Mouse (Mus musculus) adrenal gland, postnatal 4 days (tissue): ENCODE measurements at regions not wholly inside any gene's neighbourhood (a gene's known extent, or its start where the extent isn't known, plus 50 kb on each side); places are given as distances from the start of the nearest gene placed in this dataset.

Experiments
- DNase-seq, 2 experiments: peaks; one replicate each; pipeline ENCODE4 v3.0.0; 2021 to 2022; ENCODE audit warnings: low spot score in 2 of 2, mixed read lengths in 2 of 2

DNA sequence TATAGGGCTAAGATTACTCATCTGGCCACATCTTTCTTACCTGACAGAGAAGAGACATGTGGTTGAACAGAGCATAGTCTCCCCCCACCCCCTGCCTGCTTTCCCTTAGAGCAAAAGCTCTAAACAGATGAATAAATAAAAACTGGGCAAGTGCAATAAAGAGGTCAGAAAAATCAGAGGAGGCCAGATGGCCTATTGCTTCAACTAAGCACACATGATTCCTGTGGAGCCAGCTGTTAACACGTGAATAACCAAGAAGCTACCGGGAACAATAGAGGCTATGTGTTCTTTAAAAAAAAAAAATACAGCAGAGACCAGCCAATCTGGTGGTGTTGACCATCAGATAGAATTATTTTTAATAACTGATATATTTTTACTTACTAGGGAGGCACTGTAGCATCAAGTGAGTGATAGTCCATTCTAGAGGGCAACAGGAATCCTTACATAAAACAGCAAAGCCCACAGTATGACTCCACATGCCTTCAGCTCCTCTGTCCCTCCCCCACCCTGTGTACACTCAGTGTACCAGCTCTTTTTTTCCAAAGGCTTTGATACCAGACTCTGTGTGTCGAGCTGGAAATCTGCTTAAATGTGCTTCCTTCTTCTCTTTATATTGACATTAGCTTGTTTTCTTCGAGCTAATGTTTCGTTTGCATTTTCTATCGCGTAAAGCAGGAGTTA lies 272.6 kb downstream of the Plk2 start:
- DNase-seq: no peak

DNA sequence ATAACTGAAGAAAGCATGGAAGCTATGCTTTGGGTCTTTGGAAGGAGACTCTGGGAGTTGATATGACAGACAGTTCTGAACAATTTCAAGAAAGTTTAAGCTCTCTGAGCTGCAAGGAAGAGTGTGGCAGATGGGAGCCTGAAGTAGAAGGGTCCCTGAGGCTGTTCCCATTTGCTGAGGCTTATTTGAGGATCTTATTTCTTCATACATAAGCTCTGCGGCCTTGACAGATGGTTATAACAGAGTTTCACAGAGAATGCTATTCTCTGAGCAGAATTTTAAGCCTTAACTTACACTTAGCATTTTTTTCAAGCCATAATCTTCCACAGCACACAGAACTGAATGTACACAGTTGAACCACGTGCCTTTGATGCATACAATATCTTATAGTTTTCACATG lies 278.7 kb downstream of the Plk2 start:
- no peak for DNase-seq

DNA sequence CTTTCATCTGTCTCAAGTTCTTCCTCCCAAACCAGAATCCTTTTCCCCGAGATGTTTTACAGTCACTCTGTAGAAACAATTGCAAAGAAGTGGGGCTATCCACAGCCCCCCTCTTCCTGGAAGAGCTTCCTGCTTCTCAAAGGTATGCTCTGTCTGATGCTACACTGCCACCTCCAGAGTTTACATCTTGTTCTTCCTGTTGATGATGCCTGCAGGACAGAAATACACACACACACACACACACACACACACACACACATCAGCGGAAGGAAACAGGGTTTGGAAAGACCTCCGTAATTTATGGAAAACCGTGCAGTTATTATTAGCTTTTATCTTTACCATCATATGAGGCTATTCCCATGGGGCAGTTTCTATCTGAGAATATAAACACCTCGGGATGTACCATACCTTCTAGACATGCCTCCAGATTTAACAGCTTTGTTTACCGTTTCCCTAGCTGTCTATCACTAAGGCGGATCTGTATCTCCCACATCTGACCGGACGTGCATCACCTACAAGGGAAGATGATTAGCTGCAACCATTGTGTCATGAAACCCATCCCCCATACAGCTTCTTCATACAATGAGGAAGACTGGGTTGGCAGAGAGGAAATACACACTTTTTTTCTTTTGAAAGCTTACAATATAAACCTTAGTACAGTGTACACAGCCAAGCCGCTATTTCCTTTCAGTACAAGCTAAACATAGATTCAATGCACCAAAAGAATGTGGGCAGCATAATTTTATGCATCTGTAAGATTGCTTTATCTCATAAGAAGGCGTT lies 288.6 kb downstream of the Plk2 start:
- no peak for DNase-seq

DNA sequence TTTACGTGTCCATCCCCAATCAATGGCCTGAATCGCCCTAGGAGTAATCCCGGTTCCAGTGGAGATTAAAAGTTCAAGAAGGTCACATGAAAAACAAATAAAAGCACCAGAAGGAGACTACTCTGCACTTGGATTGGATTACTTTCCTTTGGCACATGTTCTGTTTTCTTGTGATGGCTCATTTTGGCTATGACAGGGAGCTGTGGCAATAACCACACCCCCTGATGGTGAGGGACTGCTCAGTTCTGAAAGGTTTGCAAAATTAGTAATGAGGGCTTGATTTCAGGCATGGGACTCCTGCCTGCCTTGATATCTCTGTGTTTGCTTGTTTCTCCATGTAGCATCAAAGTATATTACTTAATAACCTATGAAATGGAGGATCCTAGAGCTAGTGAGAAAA lies 293.9 kb downstream of the Plk2 start:
- no peak for DNase-seq

DNA sequence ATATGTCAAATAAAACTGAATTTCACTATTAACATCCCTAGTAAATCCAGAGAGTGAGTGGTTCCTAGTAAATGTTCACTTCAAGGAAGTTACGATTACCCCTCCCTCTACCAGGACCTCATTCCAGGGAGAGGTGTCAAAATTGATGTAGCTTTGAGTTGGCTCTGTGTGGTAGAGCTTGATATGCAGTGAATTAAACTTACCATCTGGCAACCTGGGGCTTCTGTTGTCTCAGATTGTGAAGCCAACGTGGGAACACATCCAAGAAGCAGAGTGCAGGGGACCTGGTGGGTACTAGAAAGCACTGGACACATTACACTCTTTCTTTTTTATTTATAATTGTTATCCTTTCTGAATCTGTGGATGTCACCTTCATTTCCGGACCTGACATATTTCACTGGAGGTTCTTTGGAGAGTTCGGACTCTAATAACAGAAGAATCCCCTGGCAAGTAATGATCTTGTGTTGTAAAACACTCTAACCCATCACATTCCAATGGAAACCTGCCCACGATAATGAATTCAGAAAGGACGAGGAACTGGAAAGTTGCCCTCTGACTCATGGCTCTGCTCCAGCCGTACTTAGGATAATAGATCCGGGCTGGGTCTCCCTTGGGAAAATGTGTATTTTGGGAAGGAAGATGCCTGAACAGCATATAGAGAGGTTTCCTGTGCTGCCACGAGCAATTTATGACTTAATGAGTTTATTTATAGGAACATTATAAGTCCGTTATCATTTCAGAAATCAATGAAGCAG lies 295.8 kb downstream of the Plk2 start:
- DNase-seq: no peak

DNA sequence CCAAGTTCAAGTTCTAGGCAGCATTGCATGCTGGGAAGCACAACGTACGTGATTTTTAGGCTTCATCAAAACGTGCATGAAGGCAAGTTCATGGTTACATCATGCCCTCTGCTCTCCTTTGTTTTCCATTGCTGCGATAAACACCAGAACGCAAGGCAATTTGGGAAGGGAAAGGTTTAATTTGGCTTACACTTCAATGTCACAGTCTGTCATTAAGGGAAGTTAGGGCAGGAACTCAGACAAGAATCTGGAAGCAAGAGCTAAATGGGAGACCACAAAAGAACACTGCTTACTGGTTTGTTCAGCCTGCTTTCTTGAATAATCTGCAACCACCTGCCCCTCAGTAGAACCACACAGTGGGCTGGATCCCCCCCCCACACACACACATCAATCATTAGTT lies 297.9 kb downstream of the Plk2 start:
- no peak for DNase-seq

DNA sequence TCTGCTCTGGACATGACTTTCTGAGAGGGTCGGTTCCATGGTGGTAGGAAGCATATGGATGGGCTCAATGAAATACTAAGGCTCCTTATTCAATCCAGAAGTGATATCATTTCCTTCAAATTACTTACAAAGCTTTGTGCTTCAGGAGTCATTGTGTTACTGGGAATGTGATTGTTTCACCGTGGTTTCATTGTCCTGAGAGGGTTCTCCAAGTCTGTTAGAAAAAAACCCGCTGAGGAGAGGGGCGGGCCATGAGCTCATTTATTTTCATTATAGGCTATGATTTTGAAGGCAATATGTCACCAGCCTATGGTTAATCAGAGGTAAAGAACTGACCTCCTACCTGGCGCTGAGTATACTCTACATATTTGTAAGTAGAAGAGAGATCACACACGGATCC lies 300.0 kb downstream of the Plk2 start:
- DNase-seq: no peak

DNA sequence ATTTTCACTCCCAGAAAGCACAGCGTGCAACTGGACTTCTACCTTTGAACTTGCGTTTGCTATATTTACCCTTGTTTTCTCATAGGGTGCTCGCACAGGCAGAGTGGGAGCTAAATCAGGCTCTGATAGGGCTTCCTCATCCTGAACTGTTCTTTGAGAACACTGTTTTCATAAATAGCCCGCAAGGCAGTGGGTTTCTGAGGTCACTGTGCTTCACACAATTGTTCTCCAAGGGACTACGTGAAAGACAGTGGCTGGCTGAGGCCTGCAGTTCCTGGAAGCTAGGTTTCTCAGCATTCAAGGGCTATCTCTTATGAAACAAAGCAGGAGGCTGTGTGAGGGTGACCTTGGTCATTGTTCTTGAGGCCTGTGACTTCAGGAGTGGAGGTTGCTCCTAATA lies 301.7 kb downstream of the Plk2 start:
- no peak for DNase-seq

DNA sequence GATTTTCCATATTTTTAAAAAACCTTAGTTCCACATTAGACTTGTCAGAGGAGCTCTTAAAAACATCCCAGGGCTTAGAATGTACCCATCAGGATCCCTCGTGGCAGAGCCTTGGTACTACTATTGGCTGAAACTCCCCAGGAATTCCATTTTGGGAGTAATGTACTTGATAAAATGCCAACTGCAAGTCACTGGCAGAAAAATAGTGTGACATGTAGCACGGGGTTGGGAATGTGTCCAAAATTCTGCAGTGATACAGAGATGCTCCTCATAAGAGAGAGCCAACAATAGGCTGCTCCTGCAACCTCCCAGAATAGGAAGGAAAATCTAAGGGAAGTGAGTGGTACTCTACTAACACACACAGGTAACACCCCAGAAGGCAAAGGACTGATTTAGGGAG lies 309.4 kb downstream of the Plk2 start:
- no peak for DNase-seq

DNA sequence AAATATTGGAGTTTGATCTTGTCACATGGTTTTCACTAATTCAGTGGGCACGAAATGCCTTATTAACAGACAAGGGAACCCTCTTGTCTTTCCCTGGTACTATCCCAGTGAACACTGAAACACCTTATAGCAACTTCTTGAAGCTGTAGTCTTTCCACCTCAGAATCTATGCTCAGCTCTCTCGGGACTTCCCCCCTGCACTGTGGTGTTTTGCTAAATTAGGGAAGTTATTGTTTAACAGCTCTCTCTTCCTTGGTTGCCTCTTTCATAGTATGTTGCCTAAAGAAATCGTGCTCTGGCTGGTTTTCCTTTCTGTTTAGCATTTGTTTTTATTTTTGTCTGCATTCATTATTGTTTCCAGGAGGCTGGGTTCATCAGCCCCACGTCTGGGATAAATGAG lies 316.0 kb downstream of the Plk2 start:
- DNase-seq: no peak

DNA sequence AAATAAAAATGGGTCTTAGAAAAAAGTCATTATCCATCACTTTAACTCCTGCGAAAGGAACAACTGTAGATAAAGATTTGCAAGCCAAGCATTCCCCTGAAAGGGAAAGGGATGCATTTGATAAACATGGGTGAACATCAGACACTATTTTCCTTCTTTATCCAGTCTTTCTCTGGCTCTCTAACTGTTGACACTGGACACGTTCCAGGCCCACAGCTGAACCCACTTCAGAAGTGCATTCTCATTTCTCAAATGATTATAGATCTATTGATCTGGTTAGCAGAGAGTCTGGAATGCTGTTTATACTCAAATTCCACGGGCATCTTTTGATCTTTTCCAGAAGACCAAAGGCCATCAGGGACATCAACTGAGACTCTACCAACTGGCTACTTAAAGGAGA lies 317.7 kb downstream of the Plk2 start:
- no peak for DNase-seq

DNA sequence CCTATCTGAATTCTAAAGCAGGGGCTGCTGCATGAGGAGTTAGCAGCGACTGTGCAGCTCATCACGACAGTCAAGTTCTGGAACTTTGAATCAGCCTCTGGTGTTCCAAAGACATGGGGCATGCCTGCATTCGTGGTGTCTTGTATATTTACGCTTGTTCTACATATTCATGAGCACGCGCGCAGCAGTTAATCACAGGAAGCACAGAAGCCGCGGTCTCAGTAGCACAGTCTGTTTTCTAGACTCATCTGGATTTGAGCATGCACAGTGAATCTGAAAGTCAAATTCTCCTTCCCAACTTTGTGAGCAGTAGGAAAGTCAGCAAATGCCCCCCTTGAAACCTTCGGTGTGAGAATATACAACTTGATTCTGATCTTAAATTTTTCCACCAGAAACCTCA lies 327.3 kb downstream of the Plk2 start:
- DNase-seq: no peak

DNA sequence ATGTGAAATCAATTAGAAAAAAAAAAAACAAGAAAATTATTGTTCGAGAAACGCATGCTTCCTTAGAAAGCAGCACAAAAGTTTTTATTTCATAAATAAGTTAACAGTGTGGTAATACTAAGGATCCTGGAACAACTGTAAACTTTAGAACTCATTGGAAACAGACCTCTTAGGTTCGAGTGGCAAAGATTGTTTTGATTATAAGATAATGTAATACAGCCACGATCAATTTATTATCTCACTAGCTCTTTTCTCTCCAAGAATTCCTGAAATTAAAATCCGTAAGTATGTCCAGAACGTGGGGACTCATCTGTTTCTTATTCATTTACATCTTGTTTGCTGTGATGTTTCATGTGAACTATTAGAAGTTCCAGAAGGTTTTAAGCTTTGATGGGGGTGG lies 327.9 kb downstream of the Plk2 start:
- no peak for DNase-seq

DNA sequence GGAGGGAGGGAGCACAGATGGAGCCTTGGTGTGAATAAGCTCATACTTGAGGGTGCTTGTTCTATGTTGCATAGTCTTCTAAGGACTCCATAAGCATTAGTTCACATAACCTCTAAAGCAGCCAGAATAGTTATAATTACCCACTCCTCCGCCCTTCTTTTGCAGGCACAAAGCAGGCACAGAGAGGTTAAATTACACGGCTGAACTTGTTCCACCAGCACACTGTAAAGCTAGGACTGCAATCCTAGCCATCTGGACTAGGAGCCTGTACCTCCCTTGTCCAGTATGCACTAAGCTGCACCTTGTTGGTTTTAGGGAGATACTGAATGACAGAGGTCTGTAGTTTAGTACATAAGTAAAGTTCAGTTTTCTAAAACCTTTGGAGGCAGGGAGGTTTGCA lies 330.0 kb downstream of the Plk2 start:
- no peak for DNase-seq

DNA sequence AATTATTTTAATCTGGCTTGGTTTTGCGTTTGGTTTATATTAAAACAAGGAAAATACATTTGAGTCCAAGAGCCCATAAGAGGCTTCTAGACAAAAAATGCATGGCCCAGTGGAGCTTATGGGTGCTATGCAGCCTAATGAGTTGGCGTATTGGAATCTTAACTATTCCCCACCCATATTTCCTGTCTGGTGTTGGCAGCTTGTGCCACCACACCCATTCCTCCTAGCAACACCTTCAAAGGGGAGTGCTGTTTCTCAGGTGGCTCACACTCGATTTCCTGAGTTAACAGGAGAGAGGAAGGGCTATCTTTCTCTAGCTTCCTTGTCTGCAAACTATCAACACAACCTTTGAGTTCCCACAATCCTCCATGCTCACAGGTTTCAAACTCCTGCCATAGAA lies 331.0 kb downstream of the Plk2 start:
- no peak for DNase-seq

DNA sequence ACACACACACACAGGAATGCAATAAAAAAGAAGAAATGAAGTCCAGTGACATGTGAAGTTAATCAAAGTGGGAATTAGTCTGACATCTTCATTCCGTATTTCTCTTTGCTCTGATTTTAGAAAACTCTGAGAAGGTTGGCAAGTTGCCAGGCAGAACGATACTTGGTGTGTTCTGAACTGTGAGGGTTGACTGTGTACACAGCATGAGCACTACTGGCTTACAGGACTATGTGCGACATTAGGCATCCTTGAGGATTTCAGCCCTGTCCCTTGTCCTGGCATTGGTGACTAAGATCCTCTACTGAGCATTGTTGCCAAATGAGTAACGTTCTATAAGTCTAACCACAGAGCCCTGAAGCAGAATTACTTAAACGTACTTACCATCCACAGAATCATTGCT lies 340.7 kb downstream of the Plk2 start:
- DNase-seq: no peak

DNA sequence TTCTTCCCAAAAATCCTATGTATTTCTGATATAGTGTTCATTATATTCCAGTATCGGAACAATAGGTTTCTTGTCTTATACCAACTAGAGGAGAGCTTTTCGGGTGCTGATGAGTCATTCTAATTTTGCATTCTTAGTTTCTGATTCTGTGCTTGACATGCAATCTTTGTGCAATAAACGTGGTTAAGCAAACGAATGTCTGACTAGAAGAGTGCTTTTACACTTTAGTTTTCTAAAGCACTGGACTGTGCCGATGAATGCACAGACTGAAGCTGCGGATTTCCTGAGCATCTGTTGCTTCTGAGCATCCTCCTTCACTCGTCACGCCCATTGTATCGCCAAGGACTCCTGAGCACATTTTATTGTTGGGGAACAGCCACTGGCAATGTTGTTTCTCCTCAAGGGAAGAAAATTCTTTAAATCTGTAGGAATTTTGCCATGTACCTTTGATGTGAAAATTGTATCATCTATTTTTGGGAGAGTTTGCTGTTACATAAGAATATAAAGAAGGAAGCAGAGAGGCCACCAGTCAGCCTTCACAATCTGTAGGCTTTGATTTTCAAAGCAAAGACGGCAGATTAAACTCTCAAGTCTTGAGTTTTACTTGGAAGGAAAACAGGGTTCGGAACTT lies 346.8 kb downstream of the Plk2 start:
- DNase-seq: no peak

DNA sequence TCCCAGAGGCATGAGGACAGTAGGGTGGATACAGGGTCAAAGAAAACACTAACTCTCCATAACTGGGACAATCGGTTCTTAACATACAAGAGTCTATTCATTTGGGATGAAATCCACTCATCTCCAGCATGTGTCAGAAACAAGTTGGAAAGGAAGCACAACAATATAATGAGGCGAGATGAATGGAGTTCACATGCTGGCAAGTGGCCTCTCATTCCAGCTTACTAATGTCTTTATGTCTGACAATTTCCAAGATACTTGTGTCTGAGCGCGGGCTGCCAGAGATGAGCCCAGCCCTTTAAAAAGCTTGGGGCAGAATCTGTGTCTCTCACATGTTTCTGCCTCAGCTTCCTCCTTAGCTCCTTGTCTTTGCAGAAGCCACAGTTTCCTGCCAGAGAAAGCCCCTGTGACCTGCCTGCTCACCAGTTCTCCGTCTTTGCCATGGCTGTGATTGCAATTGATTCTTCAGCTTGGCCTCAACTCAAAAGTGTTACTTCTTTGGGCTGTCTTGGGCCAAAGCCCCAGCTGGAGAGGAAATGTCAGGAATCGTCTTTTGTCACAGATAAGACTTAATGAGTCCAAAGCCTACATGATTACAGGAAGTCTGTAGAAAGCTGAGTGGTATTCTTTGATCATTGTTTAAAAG lies 352.5 kb downstream of the Plk2 start:
- no peak for DNase-seq

DNA sequence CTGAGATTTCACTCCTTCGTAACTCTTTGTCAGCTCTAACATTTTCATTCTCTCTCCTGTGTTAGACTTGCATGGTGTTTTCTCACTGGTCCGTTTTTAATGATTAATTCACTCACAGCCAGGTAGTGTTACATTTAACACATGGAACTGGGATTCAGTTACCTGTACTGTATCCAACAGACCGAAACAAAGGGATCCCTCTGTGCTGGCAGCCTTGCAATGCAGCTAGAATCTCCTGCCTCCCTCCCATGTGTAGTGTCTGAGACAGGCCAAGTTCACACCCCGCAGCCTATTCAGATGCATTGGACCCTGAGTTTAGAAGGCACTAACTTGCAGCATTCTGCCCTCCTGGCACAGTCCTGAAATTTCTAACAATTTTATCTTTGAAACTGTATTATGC lies 357.9 kb downstream of the Plk2 start:
- DNase-seq: no peak

DNA sequence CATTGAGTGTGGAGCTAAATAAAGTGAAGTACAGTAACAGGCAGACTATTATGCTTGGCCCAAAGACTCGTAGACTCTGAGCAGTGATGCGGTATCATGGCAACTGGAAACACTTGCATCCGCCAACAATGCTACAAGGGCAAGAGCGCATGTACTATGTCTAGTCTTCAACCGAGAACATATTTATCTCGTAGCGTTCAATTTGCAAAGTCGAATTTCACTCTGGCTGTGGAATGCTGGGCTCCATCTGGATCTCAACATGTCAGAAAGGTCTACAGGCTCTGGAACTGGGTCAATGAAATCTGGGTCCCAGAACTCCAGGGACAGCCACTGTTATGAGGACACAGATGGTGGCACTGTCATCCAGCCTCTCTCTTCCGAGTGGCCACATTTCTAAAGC lies 359.7 kb downstream of the Plk2 start:
- no peak for DNase-seq

DNA sequence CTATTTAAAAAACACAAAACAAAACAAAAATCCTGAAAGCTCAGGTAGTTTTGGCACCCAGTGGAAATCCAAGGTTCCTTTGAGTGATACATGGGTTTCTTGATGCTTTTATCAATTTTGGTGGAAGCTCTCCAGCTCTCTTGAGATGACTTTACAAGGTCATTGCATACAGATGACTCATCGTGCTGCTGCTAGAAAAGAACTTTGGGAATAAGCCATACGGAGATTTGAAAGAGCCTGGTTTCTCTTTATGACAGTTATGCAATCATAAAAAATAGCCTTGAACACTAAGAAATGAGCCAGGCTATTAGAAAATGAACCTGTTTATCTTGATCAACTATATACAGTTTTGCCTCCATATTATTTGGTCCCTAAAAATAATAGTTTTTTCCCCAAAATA lies 362.0 kb downstream of the Plk2 start:
- no peak for DNase-seq
